In genomic region chr14:20733952-20734774, GRCm38 (mm10) we compare ENCODE assay signal across 7 mouse cellular contexts. TPM values are rescaled to one million over a fixed set of nuclear protein-coding genes. Genes with fewer than 3 reads are reported as not detected.
A peak's percentile ranks its signal among the peaks of the same experiment; 100 is the strongest.
DNase-seq lines count a peak whose midpoint lies in the region; ATAC-seq lines count a peak whose summit lies in the region.

Gene Ndst2 (minus strand): TSS chr14:20734562.

- peak within 1 kb of the TSS; percentile 92 for H3K9ac ChIP-seq in embryonic facial prominence, embryonic 11.5 days (replicated peaks; ENCODE audit: low read length)
- H3K9ac ChIP-seq in midbrain, embryonic 13.5 days (replicated peaks), result peak within 1 kb of the TSS; percentile 89

- H3K27ac ChIP-seq in embryonic facial prominence, embryonic 11.5 days (replicated peaks; ENCODE audit: low read depth, low read length), result peak within 1 kb of the TSS; percentile 84
- H3K27ac ChIP-seq in limb, embryonic 10.5 days, result peak within 1 kb of the TSS; percentile 97
- H3K27ac ChIP-seq in midbrain, embryonic 13.5 days, result peak within 1 kb of the TSS; percentile 78

- peak within 1 kb of the TSS; percentile 90 for H3K4me2 ChIP-seq in embryonic facial prominence, embryonic 11.5 days (ENCODE audit: low read depth, low read length)
- H3K4me2 ChIP-seq in midbrain, embryonic 13.5 days (replicated peaks), result peak within 1 kb of the TSS; percentile 89

- peak within 1 kb of the TSS; percentile 86 for H3K4me3 ChIP-seq in embryonic facial prominence, embryonic 11.5 days (ENCODE audit: low read depth, low read length)
- H3K4me3 ChIP-seq in limb, embryonic 10.5 days, result peak within 1 kb of the TSS; percentile 94
- peak within 1 kb of the TSS; percentile 80 for H3K4me3 ChIP-seq in midbrain, embryonic 13.5 days (replicated peaks)

- peak; percentile 94 for DNase-seq in adrenal gland, postnatal 14 days
- peak; percentile 94 for DNase-seq in embryonic facial prominence, embryonic 11.5 days (ENCODE audit: low spot score)
- peak; percentile 89 for DNase-seq in kidney, adult 11 months
- peak; percentile 91 for DNase-seq in limb, embryonic 10.5 days (ENCODE audit: low spot score)
- DNase-seq in spleen, adult 12 weeks (ENCODE audit: low spot score), result peak; percentile 94

- H3K27me3 ChIP-seq in embryonic facial prominence, embryonic 11.5 days (ENCODE audit: control insufficient read depth, insufficient read depth, low read length), result no peaks in the 10 kb centered on the region
- H3K27me3 ChIP-seq in limb, embryonic 10.5 days (ENCODE audit: low read depth, poor library complexity, severe bottlenecking), result no peaks in the 10 kb centered on the region
- no peaks in the 10 kb centered on the region for H3K27me3 ChIP-seq in midbrain, embryonic 13.5 days

- peak; percentile 98 for ATAC-seq in embryonic facial prominence, embryonic 11.5 days (replicated peaks; ENCODE audit: insufficient number of reproducible peaks, low FRiP score, low TSS enrichment, low read depth)
- peak; percentile 88 for ATAC-seq in granulocyte monocyte progenitor cell, adult 5-6 weeks (replicated peaks; ENCODE audit: poor library complexity, severe bottlenecking)
- ATAC-seq in midbrain, embryonic 13.5 days, result peak; percentile 98

- peaks cover 10% of the 10 kb centered on the region for H3K36me3 ChIP-seq in embryonic facial prominence, embryonic 11.5 days (replicated peaks; ENCODE audit: control insufficient read depth, insufficient read depth, low read depth, low read length)
- peaks cover 76% of the 10 kb centered on the region for H3K36me3 ChIP-seq in limb, embryonic 10.5 days
- peaks cover 55% of the 10 kb centered on the region for H3K36me3 ChIP-seq in midbrain, embryonic 13.5 days

- no peaks in the 10 kb centered on the region for H3K4me1 ChIP-seq in embryonic facial prominence, embryonic 11.5 days (ENCODE audit: control insufficient read depth, insufficient read depth, low read length)
- peaks cover 26% of the 10 kb centered on the region for H3K4me1 ChIP-seq in limb, embryonic 10.5 days
- H3K4me1 ChIP-seq in midbrain, embryonic 13.5 days (replicated peaks), result peaks cover 17% of the 10 kb centered on the region

- under 1% methylated on average over 72 of the region's 81 CpGs for WGBS in embryonic facial prominence, embryonic 11.5 days
- WGBS in limb, embryonic 10.5 days, result under 1% methylated on average over 80 of the region's 81 CpGs
- under 1% methylated on average over 49 of the region's 81 CpGs for WGBS in midbrain, embryonic 13.5 days

- no peaks in the 10 kb centered on the region for H3K9me3 ChIP-seq in embryonic facial prominence, embryonic 11.5 days (replicated peaks; ENCODE audit: control insufficient read depth, low read length)
- no peaks in the 10 kb centered on the region for H3K9me3 ChIP-seq in limb, embryonic 10.5 days (replicated peaks)
- H3K9me3 ChIP-seq in midbrain, embryonic 13.5 days, result no peaks in the 10 kb centered on the region

RNA-seq across cellular contexts. Expression of gene Ndst2, which starts in this region (rescaled TPM):
- total RNA-seq in adrenal gland, postnatal 14 days (2021), result 27.6 and 31.4 TPM in 2 replicates
- 23.3 and 24.5 TPM in 2 replicates for polyA plus RNA-seq in embryonic facial prominence, embryonic 11.5 days (2014; fragmentation: Nextera tagmentation; extraction: Ambion mirVana)
- 24.5 and 27.8 TPM in 2 replicates for total RNA-seq in granulocyte monocyte progenitor cell, adult 5-6 weeks (2014; fragmentation: Nextera tagmentation)
- 6.2 and 7.2 TPM in 2 replicates for total RNA-seq in granulocyte monocyte progenitor cell, adult 5-6 weeks (2017)
- polyA plus RNA-seq in limb, embryonic 10.5 days (2016; fragmentation: Nextera tagmentation; extraction: Ambion mirVana), result 27.9 and 29.2 TPM in 2 replicates
- 16.8 and 19.7 TPM in 2 replicates for polyA plus RNA-seq in midbrain, embryonic 13.5 days (2015; fragmentation: Nextera tagmentation; extraction: Ambion mirVana)

Comparison
In these comparisons a context has a peak if more than half of its experiments do, and no peak if none do; other contexts are left out.
1. Peak in every context shown above with its lines: DNase-seq, ATAC-seq, H3K4me3 ChIP-seq and H3K27ac ChIP-seq.